Mouse (Mus musculus): ENCODE data around the gene Arsa.
A peak's percentile ranks its signal among the peaks of the same experiment; 100 is the strongest.

Arsa gene

DNA sequence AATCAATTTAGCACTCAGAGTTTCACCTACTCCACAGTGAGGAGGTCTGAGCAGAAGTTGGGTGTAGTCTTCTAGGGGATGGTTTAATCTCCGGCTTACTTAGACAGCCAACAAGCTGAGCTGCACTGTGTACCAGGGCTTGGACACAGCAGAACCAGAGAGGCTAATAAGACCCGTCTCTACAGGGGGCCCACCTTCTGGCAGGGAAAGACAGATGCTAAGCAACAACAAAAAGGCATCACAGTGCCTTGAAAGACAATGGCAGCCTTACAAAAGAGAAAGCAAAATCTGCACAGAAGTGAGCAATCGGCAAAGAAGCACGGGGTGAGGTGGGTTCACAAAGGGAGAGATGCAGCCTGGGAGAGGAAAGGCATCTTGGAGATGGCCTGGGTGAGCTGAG lies 18.9 kb upstream of the Arsa start:
- no peak for DNase-seq (ENCODE audit: low spot score in 2 of 2)

DNA sequence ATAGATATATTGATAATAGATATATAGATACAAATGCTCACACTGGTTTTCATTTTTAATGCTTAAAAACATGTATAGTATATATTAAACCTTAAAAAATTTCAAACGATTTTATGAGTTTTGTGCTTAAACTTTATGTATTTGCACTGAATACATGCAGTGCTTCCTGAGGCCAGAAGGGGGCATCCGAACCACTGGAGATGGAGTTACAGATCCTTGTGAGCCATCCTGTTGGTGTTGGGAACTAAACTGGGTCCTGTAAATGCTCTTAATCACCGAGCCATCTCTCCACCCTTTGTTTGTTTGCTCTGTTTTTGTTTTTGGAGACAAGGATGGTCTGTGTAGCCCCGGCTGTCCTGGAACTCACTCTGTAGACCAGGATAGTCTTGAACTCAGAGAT lies 17.7 kb upstream of the Arsa start:
- DNase-seq (ENCODE audit: low spot score in 2 of 2) = no peak

DNA sequence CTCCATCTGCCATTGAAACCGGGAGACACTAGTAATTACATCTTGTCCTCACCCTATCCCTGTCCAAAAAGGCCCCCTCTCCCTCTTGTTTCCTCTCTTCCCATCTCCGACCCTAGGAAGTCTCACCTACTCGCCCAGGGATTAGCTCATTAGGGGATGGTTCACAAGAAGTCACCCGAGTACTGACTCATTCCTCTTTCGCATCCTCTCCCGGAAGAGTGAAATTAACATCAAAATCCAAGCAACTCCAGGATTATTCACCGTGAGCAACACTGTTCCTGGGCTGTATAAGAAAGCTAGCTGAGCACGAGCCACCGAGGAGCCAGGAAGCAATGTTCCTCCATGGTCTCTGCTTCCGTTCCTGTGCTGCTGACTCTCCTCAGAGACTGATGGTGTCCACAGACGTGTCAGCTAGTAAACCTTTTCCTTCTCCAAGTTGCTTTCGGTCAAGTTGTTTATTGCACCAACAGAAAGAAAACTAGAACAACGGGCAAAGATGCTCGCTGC lies 11.4 kb upstream of the Arsa start:
- no peak for DNase-seq (ENCODE audit: low spot score in 2 of 2)

DNA sequence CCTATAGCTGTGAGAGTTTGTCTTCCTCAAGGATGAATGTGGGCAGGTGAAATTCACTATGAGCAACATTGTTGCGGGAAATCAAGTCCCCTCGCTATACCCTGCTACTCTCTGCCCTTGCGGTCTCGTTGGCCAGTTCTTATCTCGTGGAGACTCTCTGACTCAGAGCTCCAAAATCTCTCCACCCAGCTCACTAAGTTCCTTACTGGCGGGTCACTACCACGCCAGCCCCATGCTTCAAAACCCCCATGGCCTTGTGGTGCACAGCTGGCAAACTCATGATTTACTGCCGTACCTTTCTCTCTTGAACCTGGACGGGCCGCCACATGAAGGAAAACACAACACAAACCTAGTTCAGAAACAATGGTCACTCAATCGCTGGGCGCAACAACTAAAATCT lies 11.0 kb upstream of the Arsa start:
- DNase-seq (ENCODE audit: low spot score in 2 of 2) = no peak

DNA sequence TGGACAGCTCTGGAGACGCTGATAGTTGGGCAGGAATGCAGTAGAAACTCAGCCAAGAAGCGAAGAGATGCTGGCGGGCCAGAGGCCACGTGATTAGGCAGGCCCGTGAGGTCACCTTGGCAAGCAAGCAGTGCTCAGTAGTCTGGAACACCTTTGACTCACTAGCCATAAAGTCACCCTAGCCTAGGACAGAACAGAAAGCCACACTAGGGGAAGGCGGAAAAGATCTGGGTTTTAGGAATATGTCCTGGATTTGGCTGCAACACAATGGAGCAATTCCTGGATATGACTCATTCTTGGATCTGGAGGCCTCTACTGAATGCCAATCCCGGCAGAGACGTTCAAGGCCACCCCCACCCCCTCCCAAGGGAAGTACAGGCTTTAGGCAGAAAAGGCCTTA lies 3.4 kb upstream of the Arsa start:
- DNase-seq (ENCODE audit: low spot score in 2 of 2) = no peak

DNA sequence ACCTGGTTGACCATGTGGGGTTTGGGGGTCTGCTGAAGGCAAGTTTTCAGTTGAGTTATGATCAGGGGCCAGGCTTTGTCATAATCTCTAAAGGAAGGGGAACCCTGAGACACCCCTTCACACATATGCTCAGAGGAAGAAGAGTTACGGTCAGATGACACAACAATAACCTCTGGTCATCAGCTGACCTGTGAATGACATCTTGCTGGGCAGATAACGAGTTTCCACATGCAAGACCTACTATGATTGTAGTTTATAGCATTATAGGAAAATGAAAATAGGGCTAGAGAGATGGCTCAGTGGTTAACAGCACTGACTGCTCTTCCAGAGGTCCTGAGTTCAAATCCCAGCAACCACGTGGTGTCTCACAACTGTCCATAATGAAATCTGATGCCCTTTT lies 1.4 kb upstream of the Arsa start:
- DNase-seq (ENCODE audit: low spot score in 2 of 2) = no peak

DNA sequence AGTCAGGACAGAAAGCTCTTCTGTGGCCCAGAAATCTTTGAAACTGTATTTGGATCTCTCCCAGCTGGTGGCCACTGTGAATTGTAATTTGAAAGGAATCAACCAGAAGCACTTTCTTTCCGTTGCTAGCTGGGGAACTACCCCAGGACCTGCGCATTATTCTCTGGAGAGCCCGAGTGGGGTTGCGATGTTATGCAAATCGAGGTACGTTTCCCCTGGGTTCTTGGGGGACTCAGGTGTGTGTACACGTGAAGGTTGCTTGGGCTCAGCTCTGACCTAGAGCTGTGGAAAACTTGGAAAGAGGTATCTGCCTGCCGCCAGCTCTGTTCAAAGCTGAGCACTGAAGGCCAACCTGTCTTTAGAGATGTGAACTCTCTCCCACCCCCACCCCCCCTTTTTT lies 581 bp upstream of the Arsa start:
- no peak for DNase-seq (ENCODE audit: low spot score in 2 of 2)

DNA sequence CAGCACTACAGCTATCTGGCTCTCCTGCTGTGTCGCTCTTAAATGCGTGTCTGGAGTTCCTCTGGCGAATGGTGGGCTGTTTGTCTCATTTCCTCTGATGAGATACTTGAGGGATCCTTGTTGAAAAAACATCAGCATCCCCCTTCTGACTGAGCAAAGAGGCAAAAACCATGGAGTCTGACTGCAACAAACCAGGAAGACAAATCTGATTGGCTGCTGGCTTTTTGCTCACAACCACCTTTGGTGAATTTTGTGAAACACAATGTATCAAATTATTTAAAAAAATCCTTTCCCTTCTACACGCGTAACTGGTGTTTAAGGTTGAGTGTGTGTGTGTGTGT lies 780 bp downstream of the Arsa start:
- no peak for DNase-seq (ENCODE audit: low spot score in 2 of 2)

DNA sequence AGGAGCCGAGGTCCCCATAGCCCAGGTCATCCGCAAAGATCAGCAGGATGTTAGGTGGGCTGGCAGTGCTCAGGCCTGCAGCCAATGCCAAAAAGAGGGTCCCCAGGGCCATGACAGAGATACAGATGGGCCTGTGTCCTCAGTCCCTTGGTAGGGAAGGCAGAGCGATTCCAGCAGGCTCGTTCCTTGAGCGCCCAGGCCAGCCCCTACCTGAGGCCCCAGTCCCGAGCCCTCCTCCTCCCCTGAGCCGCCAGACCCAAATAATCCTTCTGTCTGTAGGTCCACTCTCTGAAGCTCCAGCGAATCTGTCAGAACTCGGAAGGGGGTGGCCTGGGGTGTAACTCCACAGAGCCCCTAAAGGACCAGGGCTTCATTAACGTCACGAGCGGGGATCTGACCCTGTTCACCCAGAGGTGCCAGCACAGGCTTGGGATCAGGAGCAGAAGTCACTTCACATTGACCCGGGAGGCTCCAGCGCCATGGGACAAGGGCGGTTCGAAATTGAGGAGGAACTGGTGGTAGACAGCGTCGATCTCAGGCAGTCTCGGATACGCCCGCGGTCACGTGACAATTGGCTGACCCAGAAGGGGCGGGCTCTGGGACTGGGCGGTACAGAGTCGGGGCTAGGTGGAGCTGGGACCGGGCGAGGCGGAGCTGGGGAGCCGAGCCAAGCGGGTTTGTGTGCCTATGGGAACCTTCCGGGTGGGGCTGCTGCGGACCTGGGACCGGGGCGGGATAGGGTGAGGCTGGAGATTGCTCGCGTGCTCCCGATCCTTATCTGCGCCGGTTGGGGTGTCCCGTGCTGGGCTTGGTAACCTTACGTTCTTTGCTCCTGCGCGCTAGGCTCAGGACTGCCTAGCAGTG lies 1.4 kb downstream of the Arsa start:
- peak; percentile 81 to 86 for DNase-seq (ENCODE audit: low spot score in 2 of 2)

DNA sequence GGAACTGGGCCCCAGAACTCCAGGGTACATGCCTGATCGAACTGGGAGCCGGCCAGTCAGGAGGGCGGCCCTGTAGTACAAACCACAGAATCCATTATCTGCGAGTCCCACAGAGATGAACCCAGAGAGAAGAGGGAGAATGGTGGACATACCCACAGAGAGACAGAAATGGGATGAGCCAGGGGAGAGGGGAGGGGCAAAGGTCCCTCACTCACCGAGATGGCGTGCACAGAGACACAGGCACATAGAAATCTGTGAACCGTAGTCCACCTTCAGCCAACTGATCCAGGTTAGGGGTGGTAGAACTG lies 2.0 kb downstream of the Arsa start:
- DNase-seq (ENCODE audit: low spot score in 2 of 2) = no peak

DNA sequence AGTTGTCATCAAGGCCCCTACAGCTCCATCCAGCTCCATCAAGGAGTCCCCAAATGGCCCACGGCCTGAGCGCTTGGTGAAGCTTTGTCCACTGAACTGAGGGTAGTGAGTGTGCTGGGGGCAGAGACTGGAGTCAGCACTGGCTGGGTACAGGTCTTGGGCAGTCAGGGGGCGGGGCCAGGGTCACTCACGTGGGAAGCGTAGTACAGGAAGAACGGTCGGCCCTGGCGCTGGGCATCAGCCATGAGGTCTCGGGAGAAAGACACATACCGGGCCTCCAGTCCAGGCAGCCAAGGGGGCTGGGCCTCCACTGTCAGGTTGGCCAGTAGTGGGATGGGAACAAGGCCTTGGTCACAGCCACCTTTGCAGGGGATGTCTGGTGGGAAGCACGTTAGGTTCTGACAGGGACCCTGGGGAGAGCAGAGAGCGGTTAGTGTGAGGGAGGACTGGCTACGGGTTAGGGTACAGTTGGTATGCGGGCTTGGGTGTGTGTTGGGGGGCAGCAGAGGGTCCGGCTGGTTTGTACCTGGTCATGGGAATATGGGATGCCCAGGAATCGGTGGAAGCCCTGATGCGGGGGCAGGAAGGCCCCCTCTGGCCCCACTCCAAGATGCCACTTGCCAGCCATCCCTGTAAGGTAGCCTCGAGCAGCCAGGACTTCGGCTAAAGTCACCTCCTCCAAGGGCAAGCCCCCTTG lies 2.5 kb downstream of the Arsa start:
- no peak for DNase-seq (ENCODE audit: low spot score in 2 of 2)

DNA sequence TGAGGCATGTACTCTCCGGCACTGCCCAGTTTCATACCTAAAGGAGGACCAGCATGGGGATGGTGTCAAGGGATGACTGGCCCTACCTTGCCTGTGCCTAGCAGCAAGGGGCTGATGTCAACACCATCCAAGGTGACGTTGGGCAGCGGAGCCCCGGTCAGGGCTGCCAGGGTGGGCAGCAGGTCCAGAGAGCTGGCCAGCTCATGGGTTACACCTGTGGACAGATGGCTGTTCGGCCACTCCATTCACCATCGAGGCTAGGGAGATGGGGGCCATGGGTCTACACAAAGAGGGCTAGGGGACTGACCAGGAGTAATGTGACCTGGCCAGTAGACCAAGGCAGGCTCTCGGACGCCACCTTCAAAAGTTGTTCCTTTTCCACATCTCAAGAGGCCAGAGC lies 3.3 kb downstream of the Arsa start:
- DNase-seq (ENCODE audit: low spot score in 2 of 2) = no peak

DNA sequence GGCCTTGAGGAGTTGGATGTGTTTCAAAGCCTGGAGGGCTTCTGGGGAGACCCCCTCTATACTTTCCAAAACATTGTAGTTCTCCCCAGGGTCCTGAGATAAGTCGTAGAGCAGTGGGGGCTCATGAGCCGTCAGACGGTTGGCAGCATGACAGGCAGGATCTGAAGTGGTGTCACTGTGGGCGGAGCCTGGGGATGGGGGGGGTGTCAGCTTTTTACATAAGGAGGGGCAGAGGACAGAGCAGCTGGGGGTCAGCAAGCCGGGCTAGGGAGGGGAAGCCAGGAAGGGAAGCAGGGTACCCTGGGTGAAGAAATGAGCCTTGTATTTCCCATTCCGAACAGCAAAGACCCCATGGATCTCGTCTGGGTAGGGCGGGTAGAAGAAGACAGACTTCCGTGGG lies 3.9 kb downstream of the Arsa start:
- DNase-seq (ENCODE audit: low spot score in 2 of 2) = no peak

DNA sequence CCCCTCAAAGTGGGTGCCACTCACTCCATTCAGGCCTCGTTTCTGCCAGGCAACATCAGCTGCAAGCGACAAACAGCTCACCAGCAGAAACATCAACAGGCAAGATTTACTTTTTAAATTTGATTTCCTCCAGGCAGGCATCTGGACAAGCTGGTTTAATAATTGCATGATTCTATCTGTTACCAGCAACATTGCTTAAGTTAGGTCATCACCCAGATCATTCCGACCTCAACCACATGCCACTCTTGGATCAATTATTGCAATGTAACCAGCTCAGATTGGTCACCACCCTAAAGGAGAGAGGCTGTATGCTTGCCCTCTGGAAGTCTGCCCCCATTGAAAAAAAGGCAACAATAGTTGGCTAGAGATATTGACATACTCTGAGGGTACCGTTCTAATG lies 5.7 kb downstream of the Arsa start:
- DNase-seq (ENCODE audit: low spot score in 2 of 2) = no peak

DNA sequence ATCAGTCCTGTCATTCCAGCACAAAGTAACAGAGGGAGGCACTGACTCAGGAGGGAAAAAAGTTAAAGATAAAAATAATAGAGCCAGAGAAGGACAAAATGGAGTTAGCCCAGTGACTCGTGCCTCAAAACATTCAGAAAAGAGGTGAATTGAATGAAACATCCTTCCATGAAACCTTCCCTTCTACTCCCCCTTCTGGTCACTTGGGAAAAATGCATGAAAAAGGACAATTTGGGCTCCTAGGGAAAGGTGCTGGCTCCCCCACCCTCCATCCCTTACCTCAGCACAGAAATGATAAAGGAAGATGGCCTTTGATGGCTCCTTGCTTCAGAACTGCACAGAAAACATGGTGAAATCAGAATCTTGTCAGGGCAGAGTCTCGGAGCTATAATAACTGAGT lies 8.6 kb downstream of the Arsa start:
- DNase-seq (ENCODE audit: low spot score in 2 of 2) = no peak

DNA sequence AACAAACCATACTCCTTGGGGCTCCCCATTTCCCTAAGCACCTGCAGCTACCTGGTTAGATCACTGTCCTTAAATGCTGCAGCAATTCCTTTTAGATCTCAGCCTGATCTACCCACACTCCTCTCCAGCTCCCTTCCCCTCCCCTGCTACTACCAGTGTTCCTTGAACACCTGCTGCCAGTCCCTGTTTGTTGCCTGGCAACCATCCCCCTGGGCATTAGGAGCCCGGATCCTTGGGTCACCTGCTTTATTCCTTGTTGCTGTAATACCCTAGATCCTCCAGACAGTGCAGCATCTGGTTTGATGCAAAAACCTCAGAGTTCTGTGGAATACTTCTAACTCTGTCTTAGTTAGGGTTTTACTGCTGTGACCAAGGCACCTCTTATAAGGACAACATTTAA lies 12.2 kb downstream of the Arsa start:
- no peak for DNase-seq (ENCODE audit: low spot score in 2 of 2)

DNA sequence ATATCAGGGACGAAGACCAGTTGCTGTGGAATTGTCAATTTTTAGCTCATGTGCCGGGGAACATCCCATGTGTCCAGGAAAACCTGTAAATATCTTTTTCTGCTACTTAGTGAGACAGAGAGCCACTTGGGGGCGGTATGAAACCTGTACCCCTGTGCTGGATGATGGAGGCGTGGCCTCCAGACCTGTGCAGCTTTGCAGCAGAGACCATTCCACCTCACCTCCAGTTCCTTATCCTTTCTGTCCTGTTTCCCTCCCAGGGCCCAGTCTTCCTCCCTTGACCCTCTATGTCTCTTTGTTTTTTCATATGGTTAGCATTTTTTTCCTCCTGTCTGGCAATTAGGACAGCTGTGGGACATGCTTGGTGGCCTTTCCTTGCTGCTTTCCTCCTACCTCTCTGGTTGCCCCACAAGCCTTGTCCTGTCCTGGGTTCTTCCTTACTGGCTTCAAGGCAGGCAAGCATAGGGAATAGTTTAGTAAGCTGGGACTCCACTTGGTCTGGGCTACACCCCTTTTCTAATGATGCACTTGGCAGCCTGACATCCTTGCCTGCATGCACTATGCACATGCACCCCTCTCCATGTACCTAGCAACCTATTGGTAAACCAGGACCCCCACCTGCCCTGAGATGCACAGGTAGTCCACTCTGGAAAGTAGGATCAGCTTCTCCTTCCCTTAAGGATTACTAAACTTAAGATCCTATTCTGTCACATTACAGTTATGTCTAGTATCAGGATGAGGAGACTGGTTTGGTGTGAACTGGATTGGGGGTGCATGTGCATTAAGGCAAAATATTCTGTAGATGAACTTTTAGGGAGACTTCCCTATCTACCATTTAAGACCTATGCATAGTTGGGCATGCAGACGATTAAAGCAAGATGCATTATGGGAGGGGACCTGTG lies 13.6 kb downstream of the Arsa start:
- DNase-seq (ENCODE audit: low spot score in 2 of 2) = no peak

DNA sequence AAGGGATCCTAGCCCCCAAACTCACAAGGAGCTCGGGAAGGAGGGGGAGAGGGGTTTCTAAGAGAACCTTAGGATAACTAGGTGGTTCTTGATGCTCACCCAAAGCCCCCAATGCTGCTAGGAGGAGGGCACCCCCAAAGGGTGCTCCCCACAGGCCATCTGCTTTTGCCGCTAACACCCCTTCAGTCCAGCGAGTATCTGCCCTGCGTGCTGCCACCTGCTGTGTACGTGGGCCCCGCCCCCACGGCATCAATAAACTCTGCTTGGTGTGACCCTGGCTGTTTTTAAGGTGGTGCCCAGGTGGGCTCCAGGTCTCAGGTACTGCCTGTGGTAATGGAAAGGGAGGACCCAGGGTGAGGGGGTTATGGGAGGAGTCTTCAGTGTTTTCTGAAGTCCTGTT lies 15.0 kb downstream of the Arsa start:
- DNase-seq (ENCODE audit: low spot score in 2 of 2) = no peak

DNA sequence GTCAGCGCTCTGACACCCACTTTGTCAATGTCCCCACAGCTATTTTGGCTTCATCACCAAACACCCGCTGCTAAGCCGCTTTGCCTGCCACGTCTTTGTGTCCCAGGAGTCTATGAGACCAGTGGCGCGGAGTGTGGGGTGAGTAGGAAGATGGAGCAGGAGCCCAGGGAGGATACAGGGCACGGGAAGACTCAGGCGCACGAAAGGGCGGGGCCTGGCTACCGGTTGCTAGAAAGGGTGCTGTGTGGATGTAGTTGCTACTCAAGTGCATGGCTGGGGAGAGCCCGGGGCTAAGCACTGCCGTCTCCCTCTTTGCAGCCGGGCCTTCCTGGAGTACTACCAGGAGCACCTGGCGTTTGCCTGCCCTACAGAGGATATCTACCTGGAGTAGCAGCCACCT lies 15.9 kb downstream of the Arsa start:
- DNase-seq (ENCODE audit: low spot score in 2 of 2) = no peak

DNA sequence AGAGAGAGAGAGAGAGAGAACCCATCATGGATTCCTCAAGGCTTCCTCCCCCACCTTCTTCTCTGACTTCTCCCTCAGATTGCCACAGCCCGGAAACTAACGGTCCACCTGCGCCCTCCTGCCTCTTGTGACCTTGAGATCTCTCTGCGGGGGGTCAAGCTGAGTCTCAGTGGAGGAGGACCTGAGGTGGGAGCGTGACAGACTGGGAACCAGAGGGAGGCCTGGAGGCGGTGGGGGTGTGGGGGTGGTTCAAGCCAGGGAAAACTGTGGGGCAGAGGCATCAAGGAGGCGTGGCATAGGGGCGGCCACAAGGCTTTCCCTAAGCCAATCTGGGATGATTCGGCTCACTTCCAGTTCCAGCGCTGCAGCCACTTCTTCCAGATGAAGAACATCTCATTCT lies 16.9 kb downstream of the Arsa start:
- DNase-seq (ENCODE audit: low spot score in 2 of 2) = no peak

DNA sequence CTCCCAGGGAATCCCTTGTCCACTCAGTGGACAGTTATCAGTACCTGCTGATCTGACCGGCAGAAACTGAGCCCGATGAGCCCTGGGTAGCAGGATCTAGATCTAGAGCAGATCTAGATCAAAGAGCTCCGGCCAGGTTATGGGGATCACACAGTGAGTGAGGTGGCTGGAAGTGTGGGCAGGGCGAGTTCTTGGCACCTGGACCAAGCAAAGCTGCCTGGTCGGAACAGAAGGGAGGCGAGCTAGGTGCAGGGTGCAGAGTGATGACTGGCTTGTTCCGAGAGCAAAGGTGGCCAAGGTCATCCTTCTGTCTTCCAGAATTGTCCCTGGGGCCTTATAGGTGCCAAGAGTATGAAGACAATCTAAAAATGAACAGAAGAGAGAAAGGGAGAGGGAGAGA lies 17.4 kb downstream of the Arsa start:
- DNase-seq (ENCODE audit: low spot score in 2 of 2) = no peak

DNA sequence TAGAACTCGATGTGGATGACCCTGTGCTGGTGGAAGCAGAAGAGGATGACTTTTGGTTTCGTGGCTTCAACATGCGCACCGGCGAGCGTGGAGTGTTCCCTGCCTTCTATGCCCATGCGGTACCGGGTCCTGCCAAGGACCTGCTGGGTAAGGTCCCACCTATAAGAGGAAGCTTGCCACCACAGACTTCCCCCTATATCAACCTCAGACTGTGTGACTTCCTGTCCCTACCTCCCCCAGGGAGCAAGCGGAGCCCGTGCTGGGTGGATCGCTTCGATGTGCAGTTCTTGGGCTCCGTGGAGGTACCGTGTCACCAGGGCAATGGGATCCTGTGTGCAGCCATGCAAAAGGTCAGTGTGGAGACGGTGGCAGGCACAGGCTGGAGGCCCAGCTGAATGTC lies 18.3 kb downstream of the Arsa start:
- peak in 1 of 2 experiments; percentile 26 for DNase-seq (ENCODE audit: low spot score in 2 of 2)

DNA sequence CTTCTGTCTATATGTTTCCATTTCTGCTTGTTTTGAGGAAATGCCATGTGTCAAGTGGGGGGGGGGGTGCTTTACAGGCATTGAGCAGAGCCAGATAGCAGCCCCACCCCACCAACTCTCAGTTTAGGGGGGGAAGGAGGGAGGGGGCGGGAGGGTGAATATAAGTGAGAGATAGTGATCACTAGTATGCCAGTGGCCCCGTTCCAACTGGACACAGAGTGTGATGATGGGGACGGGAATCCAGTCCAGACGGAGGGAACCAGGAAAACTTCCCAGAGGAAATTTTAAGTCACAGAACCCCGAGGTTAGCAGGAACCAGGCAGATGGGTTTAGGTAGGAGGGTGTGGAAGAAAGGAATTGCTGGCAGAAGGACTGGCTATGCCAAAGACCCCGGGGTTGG lies 21.6 kb downstream of the Arsa start:
- no peak for DNase-seq (ENCODE audit: low spot score in 2 of 2)

All from natural killer cell, adult 2 months (primary cell).